ENCODE assay signal across 8 mouse cellular contexts in genomic region chr11:95577776-95578446, GRCm38 (mm10). TPM values are rescaled to one million over a fixed set of nuclear protein-coding genes. Genes with fewer than 3 reads are reported as not detected.
A peak's percentile ranks its signal among the peaks of the same experiment; 100 is the strongest.
DNase-seq lines count a peak whose midpoint lies in the region; ATAC-seq and TF ChIP-seq lines count a peak whose summit lies in the region.

No protein-coding gene starts in this region.

- H3K4me1 ChIP-seq in heart, embryonic 13.5 days: peaks cover 57% of the 10 kb centered on the region
- H3K4me1 ChIP-seq in ES-E14 (ENCODE audit: control insufficient read depth in 2 of 2, insufficient read depth in 2 of 2, low read length in 2 of 2, poor library complexity in 1 of 2): peaks cover 3 to 30% of the 10 kb centered on the region in 2 experiments; a peak in 3 of 4 replicates
- H3K4me1 ChIP-seq in embryonic facial prominence, embryonic 10.5 days: peaks cover 94% of the 10 kb centered on the region
- H3K4me1 ChIP-seq in intestine, embryonic 15.5 days (replicated peaks): peaks cover 14% of the 10 kb centered on the region
- peaks cover 20% of the 10 kb centered on the region for H3K4me1 ChIP-seq in stomach, embryonic 16.5 days (ENCODE audit: control insufficient read depth, insufficient read depth, low read length)

- no peak overlapping the region for H3K27ac ChIP-seq in heart, embryonic 13.5 days (replicated peaks)
- H3K27ac ChIP-seq in ES-E14 (ENCODE audit: insufficient read depth, low read depth, low read length, poor library complexity, severe bottlenecking): no peak overlapping the region
- peak overlapping the region; percentile 69 for H3K27ac ChIP-seq in embryonic facial prominence, embryonic 10.5 days (replicated peaks)
- no peak overlapping the region for H3K27ac ChIP-seq in intestine, embryonic 15.5 days
- no peak overlapping the region for H3K27ac ChIP-seq in stomach, embryonic 16.5 days (ENCODE audit: low read length)

- peak overlapping the region; percentile 8; the same call in 1 of the 2 replicates for H3K4me3 ChIP-seq in heart, embryonic 13.5 days
- H3K4me3 ChIP-seq in ES-E14 (ENCODE audit: insufficient read depth in 1 of 2, low read depth in 1 of 2, low read length in 2 of 2, poor library complexity in 1 of 2, severe bottlenecking in 1 of 2): peak overlapping the region in 1 of 2 experiments; percentile 30; a peak in 2 of 4 replicates
- H3K4me3 ChIP-seq in embryonic facial prominence, embryonic 10.5 days: peak overlapping the region; percentile 47
- H3K4me3 ChIP-seq in intestine, embryonic 15.5 days (replicated peaks): peak overlapping the region; percentile 19; the same call in 1 of the 2 replicates
- no peak overlapping the region for H3K4me3 ChIP-seq in stomach, embryonic 16.5 days (replicated peaks; ENCODE audit: low read length)

- H3K9ac ChIP-seq in heart, embryonic 13.5 days: no peak overlapping the region
- H3K9ac ChIP-seq in ES-E14 (ENCODE audit: insufficient read depth, low read depth, low read length, poor library complexity, severe bottlenecking): peak overlapping the region; percentile 25
- H3K9ac ChIP-seq in intestine, embryonic 15.5 days: no peak overlapping the region
- peak overlapping the region; percentile 46; the same call in 1 of the 2 replicates for H3K9ac ChIP-seq in stomach, embryonic 16.5 days (ENCODE audit: low read length)

- peaks cover 83% of the 10 kb centered on the region for H3K27me3 ChIP-seq in heart, embryonic 13.5 days (replicated peaks)
- peaks cover 78% of the 10 kb centered on the region for H3K27me3 ChIP-seq in embryonic facial prominence, embryonic 10.5 days (replicated peaks; ENCODE audit: low read depth, poor library complexity, severe bottlenecking)
- peaks cover 53% of the 10 kb centered on the region for H3K27me3 ChIP-seq in intestine, embryonic 15.5 days (replicated peaks)
- H3K27me3 ChIP-seq in stomach, embryonic 16.5 days (ENCODE audit: control insufficient read depth, insufficient read depth, low read length): peaks cover 48% of the 10 kb centered on the region

- in situ Hi-C loops in ES-E14 (cut with MboI; ENCODE audit: low sequenced_read_pairs in 2 of 2, unreplicated experiment in 2 of 2): no loop called here

- H3K4me2 ChIP-seq in heart, embryonic 13.5 days: peak overlapping the region; percentile 42
- peak overlapping the region; percentile 39 for H3K4me2 ChIP-seq in intestine, embryonic 15.5 days (replicated peaks)
- peak overlapping the region; percentile 25; the same call in 1 of the 2 replicates for H3K4me2 ChIP-seq in stomach, embryonic 16.5 days (ENCODE audit: low read depth, low read length)

- 12% methylated on average over 39 of the region's 39 CpGs for WGBS in heart, embryonic 13.5 days
- WGBS in embryonic facial prominence, embryonic 10.5 days: 19% methylated on average over 39 of the region's 39 CpGs
- 25% methylated on average over 39 of the region's 39 CpGs for WGBS in intestine, embryonic 15.5 days
- 23% methylated on average over 39 of the region's 39 CpGs for WGBS in stomach, embryonic 16.5 days

- no peaks in the 10 kb centered on the region for H3K36me3 ChIP-seq in heart, embryonic 13.5 days
- no peaks in the 10 kb centered on the region for H3K36me3 ChIP-seq in ES-E14 (ENCODE audit: control insufficient read depth, insufficient read depth, low read length, poor library complexity, severe bottlenecking)
- no peaks in the 10 kb centered on the region for H3K36me3 ChIP-seq in embryonic facial prominence, embryonic 10.5 days (replicated peaks)
- no peaks in the 10 kb centered on the region for H3K36me3 ChIP-seq in intestine, embryonic 15.5 days
- no peaks in the 10 kb centered on the region for H3K36me3 ChIP-seq in stomach, embryonic 16.5 days (ENCODE audit: control insufficient read depth, insufficient read depth, low read length)

- no peak for ATAC-seq in heart, embryonic 13.5 days (ENCODE audit: extremely low read depth, insufficient number of reproducible peaks, low FRiP score, low TSS enrichment)
- peak; percentile 46 for ATAC-seq in intestine, embryonic 15.5 days
- ATAC-seq in stomach, embryonic 16.5 days (ENCODE audit: insufficient read depth, low FRiP score): no peak

- H3K9me3 ChIP-seq in heart, embryonic 13.5 days: no peaks in the 10 kb centered on the region
- no peaks in the 10 kb centered on the region for H3K9me3 ChIP-seq in ES-E14 (ENCODE audit: control insufficient read depth, insufficient read depth, low read depth, low read length)
- no peaks in the 10 kb centered on the region for H3K9me3 ChIP-seq in embryonic facial prominence, embryonic 10.5 days
- H3K9me3 ChIP-seq in intestine, embryonic 15.5 days: no peaks in the 10 kb centered on the region
- H3K9me3 ChIP-seq in stomach, embryonic 16.5 days (replicated peaks; ENCODE audit: control insufficient read depth, low read length): no peaks in the 10 kb centered on the region

- no peak for DNase-seq in heart, adult 8-10 months (ENCODE audit: low spot score)
- DNase-seq in ES-E14 (ENCODE audit: low read depth, low spot score): peak; percentile 84
- DNase-seq in embryonic facial prominence, embryonic 10.5 days (ENCODE audit: low spot score): peak; percentile 79
- peak; percentile 50 for DNase-seq in lung, postnatal 36 days
- DNase-seq in adipocyte (ENCODE audit: low spot score): no peak

TF ChIP-seq in ES-E14, 5 proteins besides CTCF, POLR2A, EP300 and RAD21:
- TF ChIP-seq MAFK (IDR thresholded peaks at IDR 0.05; ENCODE audit: insufficient read depth, low read depth, low read length) (no peak), ZC3H11A (IDR thresholded peaks at IDR 0.05; ENCODE audit: borderline replicate concordance, low read depth, low read length) (peak; percentile 11; the same call in 1 of the 2 replicates)

RNA-seq across cellular contexts. Expression of gene Ngfr, which starts 9.6 kb away (rescaled TPM):
- polyA plus RNA-seq in heart, embryonic 13.5 days (2015; fragmentation: Nextera tagmentation; extraction: Ambion mirVana): 3.3 and 4.9 TPM in 2 replicates
- under 1 TPM; 0.29 to 0.52 (median 0.47) TPM for total RNA-seq in heart, adult 8-10 months (2022)
- 19.9 and 26.1 TPM in 2 replicates for total RNA-seq in ES-E14 (2012; rRNA removed)
- polyA plus RNA-seq in embryonic facial prominence, embryonic 10.5 days (2016; fragmentation: Nextera tagmentation; extraction: Ambion mirVana): 21.7 and 23.5 TPM in 2 replicates
- 14.5 and 15.8 TPM in 2 replicates for polyA plus RNA-seq in intestine, embryonic 15.5 days (2015; fragmentation: Nextera tagmentation; extraction: Ambion mirVana)
- polyA plus RNA-seq in stomach, embryonic 16.5 days (2015; fragmentation: Nextera tagmentation; extraction: Ambion mirVana): 13.2 and 15.0 TPM in 2 replicates

Comparison
In these comparisons a context has a peak if more than half of its experiments do, and no peak if none do; other contexts are left out.
1. H3K9ac ChIP-seq: peak in ES-E14 (single experiment) and stomach, embryonic 16.5 days (single experiment); none in heart, embryonic 13.5 days (single experiment) and intestine, embryonic 15.5 days (single experiment).
2. DNase-seq: peak in ES-E14 (single experiment), embryonic facial prominence, embryonic 10.5 days (single experiment) and lung, postnatal 36 days (single experiment); none in heart, adult 8-10 months (single experiment) and adipocyte (single experiment).
3. Peak in every context shown above with its lines, with median percentiles within 50 percentile points of each other: H3K4me2 ChIP-seq.